Mouse (Mus musculus): ENCODE results near the gene Lce1l. TPM values are rescaled to one million over a fixed set of nuclear protein-coding genes. Genes with fewer than 3 reads are reported as not detected.

The Lce1l gene
- total RNA-seq (2023), result not detected

GRCm38 (mm10) chr3:92851186-92851585 lies at the start of gene Lce1l:
Gene Lce1l, minus strand, starts transcription at chr3:92851286.

DNA sequence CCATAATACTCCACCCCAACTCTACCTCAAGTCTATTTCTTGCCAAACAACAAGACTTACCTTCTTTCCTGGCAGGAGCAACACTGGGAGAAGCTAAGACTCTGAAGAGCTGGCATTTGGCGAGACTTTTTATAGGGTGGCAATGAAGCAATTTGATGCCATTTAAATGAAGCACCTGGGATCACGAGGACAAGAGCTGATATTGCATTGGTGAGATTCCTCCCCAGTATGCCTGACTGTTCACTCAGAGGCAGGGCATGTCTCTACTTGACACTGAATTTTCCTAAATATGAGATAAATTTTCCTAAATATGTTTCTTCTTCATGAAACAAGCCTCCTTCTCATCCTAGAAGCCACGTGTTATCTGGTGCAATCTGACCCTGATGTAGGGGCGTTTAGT lies 19.0 kb upstream of the Lce1l start, which contains the start of gene 2310050C09Rik:
Gene 2310050C09Rik, minus strand, starts transcription at position 101 of the 400 bp plus-strand sequence.

DNA sequence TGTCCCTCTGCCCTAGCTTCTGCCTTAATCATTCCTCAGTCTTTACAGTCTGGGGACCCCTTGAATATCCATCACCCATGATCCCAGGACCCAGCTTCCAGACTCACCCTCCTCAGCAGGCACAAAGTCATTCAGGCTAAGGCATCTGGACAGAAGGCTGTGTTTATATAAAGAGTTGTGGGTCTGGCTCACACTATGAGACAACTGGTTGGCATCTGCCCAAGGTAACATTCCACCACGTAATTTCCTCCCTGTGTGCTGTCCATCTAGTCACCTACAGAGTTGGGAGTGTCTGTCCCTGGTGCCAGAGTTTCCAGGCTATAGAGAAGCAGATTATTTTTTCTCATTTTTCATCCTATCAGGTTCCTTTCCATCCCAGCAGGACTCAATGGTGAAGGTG lies 24.0 kb downstream of the Lce1l start, which contains the start of gene Kprp:
Gene Kprp, minus strand, starts transcription at position 140 of the 400 bp plus-strand sequence.

GRCm38 (mm10) chr3:92807791-92808190 lies 43.3 kb downstream of the Lce1l start, which contains the start of gene Lce1k:
Gene Lce1k, minus strand, starts transcription at chr3:92807891.

Other genes starting within 250 kb of the Lce1l start
- not detected for gene 2210017I01Rik, start 243.8 kb downstream of the Lce1l start, total RNA-seq (2023)
- not detected for gene Lce6a, start 229.6 kb downstream of the Lce1l start, total RNA-seq (2023)
- gene Lce1a1, start 203.0 kb downstream of the Lce1l start, total RNA-seq (2023), result not detected
- not detected for gene Lce1b, start 194.4 kb downstream of the Lce1l start, total RNA-seq (2023)
- not detected for gene Lce1a2, start 181.0 kb downstream of the Lce1l start, total RNA-seq (2023)
- not detected for gene Lce1c, start 172.0 kb downstream of the Lce1l start, total RNA-seq (2023)
- gene Lce1d, start 164.1 kb downstream of the Lce1l start, total RNA-seq (2023), result not detected
- gene Lce1e, start 142.2 kb downstream of the Lce1l start, total RNA-seq (2023), result not detected
- not detected for gene Lce1f, start 130.9 kb downstream of the Lce1l start, total RNA-seq (2023)
- gene Gm38119, start 112.2 kb downstream of the Lce1l start, total RNA-seq (2023), result not detected
- gene Lce1g, start 98.9 kb downstream of the Lce1l start, total RNA-seq (2023), result not detected
- gene Lce1h, start 86.2 kb downstream of the Lce1l start, total RNA-seq (2023), result not detected
- not detected for gene Lce1i, start 72.4 kb downstream of the Lce1l start, total RNA-seq (2023)
- not detected for gene Lce1j, start 60.8 kb downstream of the Lce1l start, total RNA-seq (2023)
- not detected for gene Lce1k, start 43.4 kb downstream of the Lce1l start, total RNA-seq (2023)
- not detected for gene Kprp, start 24.0 kb downstream of the Lce1l start, total RNA-seq (2023)
- gene 2310050C09Rik, start 18.9 kb upstream of the Lce1l start, total RNA-seq (2023), result not detected
- gene Lce3a, start 74.9 kb upstream of the Lce1l start, total RNA-seq (2023), result not detected
- not detected for gene Lce3b, start 81.7 kb upstream of the Lce1l start, total RNA-seq (2023)
- gene Lce3c, start 93.2 kb upstream of the Lce1l start, total RNA-seq (2023), result not detected
- not detected for gene Lce3d, start 106.1 kb upstream of the Lce1l start, total RNA-seq (2023)
- gene Lce3e, start 115.8 kb upstream of the Lce1l start, total RNA-seq (2023), result not detected
- gene Lce3f, start 140.9 kb upstream of the Lce1l start, total RNA-seq (2023), result not detected
- gene Crct1, start 164.4 kb upstream of the Lce1l start, total RNA-seq (2023), result not detected
- gene Lce1m, start 167.8 kb upstream of the Lce1l start, total RNA-seq (2023), result not detected
- gene Gm4858, start 217.5 kb upstream of the Lce1l start, total RNA-seq (2023), result not detected